Mouse (Mus musculus): ENCODE measurements at regions not wholly inside any gene's neighbourhood (a gene's known extent, or its start where the extent isn't known, plus 50 kb on each side); places are given as distances from the start of the nearest gene placed in this dataset.
A peak's percentile ranks its signal among the peaks of the same experiment; 100 is the strongest.
"Not testable (repeated sequence)": the region's sequence is repeated elsewhere in the genome, so short reads cannot be mapped to it uniquely, and the experiment has no call there.

DNA sequence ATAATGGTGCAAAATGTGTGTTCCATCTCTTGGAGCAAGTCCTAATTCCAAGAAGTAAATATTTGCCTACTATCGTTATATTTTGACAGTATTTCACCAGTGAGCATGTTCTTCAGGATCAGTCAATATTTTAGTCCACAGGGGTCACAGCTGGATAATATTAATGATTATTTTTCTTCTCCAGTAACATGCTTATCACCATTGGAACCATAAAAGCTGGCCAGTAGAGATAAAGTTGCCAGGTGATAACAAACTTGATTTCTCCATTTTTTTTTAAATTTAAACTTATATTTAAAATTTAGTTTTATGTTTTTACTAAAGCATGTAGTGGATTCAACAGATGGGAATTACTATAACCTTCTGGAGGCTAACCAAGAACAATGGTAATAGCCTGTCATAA, 514.7 kb upstream of the Amot start:
- Histone ChIP-seq H3K27me3 (ENCODE audit: insufficient read depth, low read length) (no peaks in the 10 kb centered on the region), H3K4me1 (ENCODE audit: insufficient read depth, low read depth, low read length) (no peaks in the 10 kb centered on the region; the same call in 1 of the 2 replicates), H3K36me3 (replicated peaks) (no peaks in the 10 kb centered on the region), H3K9me3 (replicated peaks) (no peaks in the 10 kb centered on the region), H3K4me3 (ENCODE audit: low read depth, low read length) (no peak overlapping the region)
- peak; percentile 28; the same call in 1 of the 2 replicates for ATAC-seq (ENCODE audit: extremely low read depth, insufficient number of reproducible peaks, low FRiP score, poor library complexity, severe bottlenecking)
- no peak for TF ChIP-seq CTCF (IDR thresholded peaks at IDR 0.05; ENCODE audit: low read depth, low read length)
- TF ChIP-seq GATA1 (IDR thresholded peaks at IDR 0.05; ENCODE audit: borderline replicate concordance, low read length), result no peak
- no peak for TF ChIP-seq TAL1 (conservative IDR thresholded peaks at IDR 0.05; ENCODE audit: low read depth, low read length)
- no peak for TF ChIP-seq GATA2 (IDR thresholded peaks at IDR 0.05; ENCODE audit: borderline replicate concordance, low read depth, low read length)
- no peak for TF ChIP-seq POLR2AphosphoS5 (IDR thresholded peaks at IDR 0.05; ENCODE audit: insufficient replicate concordance, low read depth, low read length)
- DNase-seq (ENCODE audit: low spot score), result no peak

- H3K27me3 ChIP-seq (ENCODE audit: insufficient read depth, low read length); H3K9me3 ChIP-seq (replicated peaks); H3K4me3 ChIP-seq (ENCODE audit: low read depth, low read length); H3K36me3 ChIP-seq (replicated peaks); DNase-seq (ENCODE audit: low spot score); H3K4me1 ChIP-seq (ENCODE audit: insufficient read depth, low read depth, low read length); ATAC-seq (ENCODE audit: extremely low read depth, insufficient number of reproducible peaks, low FRiP score, poor library complexity, severe bottlenecking): not testable (repeated sequence)
Observed at GRCm38 (mm10) chrX:146011981-146012380, 507.0 kb upstream of the Amot start.

Measured in G1E (cell line).